Mouse (Mus musculus): Measurements from ENCODE around the gene A530032D15Rik. TPM values are rescaled to one million over a fixed set of nuclear protein-coding genes. Genes with fewer than 3 reads are reported as not detected.
"Not testable (repeated sequence)": the region's sequence is repeated elsewhere in the genome, so short reads cannot be mapped to it uniquely, and the experiment has no call there.

Gene A530032D15Rik
- polyA plus RNA-seq (2014; fragmentation: Nextera tagmentation; extraction: Ambion mirVana), result not detected in 2 replicates

- no CpG with 5 or more reads among the region's 7 CpGs for WGBS
- not testable (repeated sequence) for ATAC-seq (ENCODE audit: low FRiP score, low TSS enrichment)
Observed at GRCm38 (mm10) chr1:85109753-85110152, at the start of gene A530032D15Rik. A530032D15Rik (minus strand) TSS chr1:85109853.

GRCm38 (mm10) chr1:85155151-85155550 lies 45.5 kb upstream of the A530032D15Rik start:
- not testable (repeated sequence) for H3K36me3 ChIP-seq (ENCODE audit: control insufficient read depth, insufficient read depth, low read length)
- WGBS, result 85% methylated on average over 4 of the region's 5 CpGs

More at GRCm38 (mm10) chr1:85109753-85110152, at the start of gene A530032D15Rik:
- not testable (repeated sequence) for H3K4me2 ChIP-seq (replicated peaks; ENCODE audit: low read depth, low read length); H3K36me3 ChIP-seq (ENCODE audit: control insufficient read depth, insufficient read depth, low read length); H3K27me3 ChIP-seq (ENCODE audit: control insufficient read depth, insufficient read depth, low read length); H3K4me3 ChIP-seq (ENCODE audit: low read length); H3K9ac ChIP-seq (ENCODE audit: low read depth, low read length); H3K9me3 ChIP-seq (ENCODE audit: control insufficient read depth, low read length); H3K27ac ChIP-seq (ENCODE audit: low read depth, low read length); H3K4me1 ChIP-seq (ENCODE audit: control insufficient read depth, insufficient read depth, low read length)

GRCm38 (mm10) chr1:85133671-85134070 lies 24.0 kb upstream of the A530032D15Rik start:
- not testable (repeated sequence) for H3K4me2 ChIP-seq (replicated peaks; ENCODE audit: low read depth, low read length); H3K27me3 ChIP-seq (ENCODE audit: control insufficient read depth, insufficient read depth, low read length); H3K9ac ChIP-seq (ENCODE audit: low read depth, low read length); H3K9me3 ChIP-seq (ENCODE audit: control insufficient read depth, low read length); H3K36me3 ChIP-seq (ENCODE audit: control insufficient read depth, insufficient read depth, low read length); ATAC-seq (ENCODE audit: low FRiP score, low TSS enrichment); H3K4me3 ChIP-seq (ENCODE audit: low read length); H3K27ac ChIP-seq (ENCODE audit: low read depth, low read length); H3K4me1 ChIP-seq (ENCODE audit: control insufficient read depth, insufficient read depth, low read length)
- WGBS, result 92% methylated on average over 20 of the region's 22 CpGs

More at GRCm38 (mm10) chr1:85155151-85155550, 45.5 kb upstream of the A530032D15Rik start:
- H3K9me3 ChIP-seq (ENCODE audit: control insufficient read depth, low read length); H3K4me3 ChIP-seq (ENCODE audit: low read length); H3K4me1 ChIP-seq (ENCODE audit: control insufficient read depth, insufficient read depth, low read length); H3K9ac ChIP-seq (ENCODE audit: low read depth, low read length); H3K4me2 ChIP-seq (replicated peaks; ENCODE audit: low read depth, low read length); H3K27ac ChIP-seq (ENCODE audit: low read depth, low read length); ATAC-seq (ENCODE audit: low FRiP score, low TSS enrichment); H3K27me3 ChIP-seq (ENCODE audit: control insufficient read depth, insufficient read depth, low read length): not testable (repeated sequence)

GRCm38 (mm10) chr1:85121841-85122240 lies 12.2 kb upstream of the A530032D15Rik start:
- not testable (repeated sequence) for H3K27ac ChIP-seq (ENCODE audit: low read depth, low read length); H3K4me3 ChIP-seq (ENCODE audit: low read length); H3K36me3 ChIP-seq (ENCODE audit: control insufficient read depth, insufficient read depth, low read length); H3K4me2 ChIP-seq (replicated peaks; ENCODE audit: low read depth, low read length); H3K9me3 ChIP-seq (ENCODE audit: control insufficient read depth, low read length); ATAC-seq (ENCODE audit: low FRiP score, low TSS enrichment); H3K27me3 ChIP-seq (ENCODE audit: control insufficient read depth, insufficient read depth, low read length); H3K9ac ChIP-seq (ENCODE audit: low read depth, low read length); H3K4me1 ChIP-seq (ENCODE audit: control insufficient read depth, insufficient read depth, low read length)
- WGBS, result 83% methylated on average over 4 of the region's 4 CpGs

- H3K4me1 ChIP-seq (ENCODE audit: control insufficient read depth, insufficient read depth, low read length); H3K36me3 ChIP-seq (ENCODE audit: control insufficient read depth, insufficient read depth, low read length); H3K9me3 ChIP-seq (ENCODE audit: control insufficient read depth, low read length); H3K9ac ChIP-seq (ENCODE audit: low read depth, low read length); H3K27ac ChIP-seq (ENCODE audit: low read depth, low read length); H3K4me2 ChIP-seq (replicated peaks; ENCODE audit: low read depth, low read length); H3K4me3 ChIP-seq (ENCODE audit: low read length); ATAC-seq (ENCODE audit: low FRiP score, low TSS enrichment); H3K27me3 ChIP-seq (ENCODE audit: control insufficient read depth, insufficient read depth, low read length): not testable (repeated sequence)
- 78% methylated on average over 5 of the region's 6 CpGs for WGBS
Observed at GRCm38 (mm10) chr1:85118341-85118740, 8.7 kb upstream of the A530032D15Rik start.

- H3K4me2 ChIP-seq (replicated peaks; ENCODE audit: low read depth, low read length); H3K36me3 ChIP-seq (ENCODE audit: control insufficient read depth, insufficient read depth, low read length); H3K4me3 ChIP-seq (ENCODE audit: low read length): not testable (repeated sequence)
Observed at GRCm38 (mm10) chr1:85117537-85117936, 7.9 kb upstream of the A530032D15Rik start.

GRCm38 (mm10) chr1:85114666-85115402 lies 5.2 kb upstream of the A530032D15Rik start:
- H3K4me1 ChIP-seq (ENCODE audit: control insufficient read depth, insufficient read depth, low read length); H3K4me3 ChIP-seq (ENCODE audit: low read length); H3K27me3 ChIP-seq (ENCODE audit: control insufficient read depth, insufficient read depth, low read length); H3K9me3 ChIP-seq (ENCODE audit: control insufficient read depth, low read length); H3K36me3 ChIP-seq (ENCODE audit: control insufficient read depth, insufficient read depth, low read length); H3K9ac ChIP-seq (ENCODE audit: low read depth, low read length); H3K27ac ChIP-seq (ENCODE audit: low read depth, low read length); ATAC-seq (ENCODE audit: low FRiP score, low TSS enrichment); H3K4me2 ChIP-seq (replicated peaks; ENCODE audit: low read depth, low read length): not testable (repeated sequence)
- 51% methylated on average over 6 of the region's 6 CpGs for WGBS

More at GRCm38 (mm10) chr1:85117537-85117936, 7.9 kb upstream of the A530032D15Rik start:
- H3K9ac ChIP-seq (ENCODE audit: low read depth, low read length); H3K27me3 ChIP-seq (ENCODE audit: control insufficient read depth, insufficient read depth, low read length); H3K9me3 ChIP-seq (ENCODE audit: control insufficient read depth, low read length); ATAC-seq (ENCODE audit: low FRiP score, low TSS enrichment); H3K4me1 ChIP-seq (ENCODE audit: control insufficient read depth, insufficient read depth, low read length); H3K27ac ChIP-seq (ENCODE audit: low read depth, low read length): not testable (repeated sequence)
- WGBS, result 78% methylated on average over 4 of the region's 6 CpGs

- not testable (repeated sequence) for H3K9me3 ChIP-seq (ENCODE audit: control insufficient read depth, low read length); H3K27ac ChIP-seq (ENCODE audit: low read depth, low read length); H3K36me3 ChIP-seq (ENCODE audit: control insufficient read depth, insufficient read depth, low read length); H3K27me3 ChIP-seq (ENCODE audit: control insufficient read depth, insufficient read depth, low read length); ATAC-seq (ENCODE audit: low FRiP score, low TSS enrichment); H3K4me2 ChIP-seq (replicated peaks; ENCODE audit: low read depth, low read length); H3K4me1 ChIP-seq (ENCODE audit: control insufficient read depth, insufficient read depth, low read length); H3K9ac ChIP-seq (ENCODE audit: low read depth, low read length); H3K4me3 ChIP-seq (ENCODE audit: low read length)
- WGBS, result 81% methylated on average over 3 of the region's 3 CpGs
Observed at GRCm38 (mm10) chr1:85114078-85114477, 4.4 kb upstream of the A530032D15Rik start.

- 73% methylated on average over 2 of the region's 5 CpGs for WGBS
- ATAC-seq (ENCODE audit: low FRiP score, low TSS enrichment), result not testable (repeated sequence)
Observed at GRCm38 (mm10) chr1:85112889-85113288, 3.2 kb upstream of the A530032D15Rik start.

More at GRCm38 (mm10) chr1:85112889-85113288, 3.2 kb upstream of the A530032D15Rik start:
- not testable (repeated sequence) for H3K36me3 ChIP-seq (ENCODE audit: control insufficient read depth, insufficient read depth, low read length); H3K27ac ChIP-seq (ENCODE audit: low read depth, low read length); H3K9me3 ChIP-seq (ENCODE audit: control insufficient read depth, low read length); H3K4me2 ChIP-seq (replicated peaks; ENCODE audit: low read depth, low read length); H3K4me3 ChIP-seq (ENCODE audit: low read length); H3K27me3 ChIP-seq (ENCODE audit: control insufficient read depth, insufficient read depth, low read length); H3K9ac ChIP-seq (ENCODE audit: low read depth, low read length); H3K4me1 ChIP-seq (ENCODE audit: control insufficient read depth, insufficient read depth, low read length)

Data from kidney, embryonic 14.5 days (tissue).